9 mouse cellular contexts compared by ENCODE assay signal in the genomic region with DNA sequence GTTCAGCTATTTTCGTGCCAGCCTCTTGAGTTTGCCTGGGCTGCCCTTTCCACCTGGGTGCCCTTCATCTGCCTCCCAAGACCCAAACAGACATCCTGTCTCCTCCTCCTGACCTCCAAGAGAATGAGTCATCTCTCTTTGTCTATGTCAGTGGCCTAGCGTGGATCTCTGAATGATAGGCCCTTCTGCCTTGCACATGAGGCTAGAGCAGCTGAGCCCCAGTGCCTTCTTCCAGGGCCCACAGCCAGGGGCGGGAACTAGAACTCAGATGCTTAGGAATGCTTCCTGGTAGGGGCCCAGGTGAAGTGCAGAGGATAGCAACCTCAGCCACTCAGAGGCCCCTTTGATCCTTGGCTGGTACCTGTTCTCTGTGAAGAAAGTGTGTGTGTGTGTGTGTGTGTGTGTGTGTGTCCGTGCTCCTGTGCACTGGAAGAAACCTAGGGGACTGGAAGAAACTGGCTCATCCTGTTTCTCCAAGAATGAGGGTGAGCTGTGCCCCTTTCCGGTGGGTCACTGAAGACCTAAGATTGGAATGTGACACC. TPM values are rescaled to one million over a fixed set of nuclear protein-coding genes. Genes with fewer than 3 reads are reported as not detected.
A peak's percentile ranks its signal among the peaks of the same experiment; 100 is the strongest.
DNase-seq lines count a peak whose midpoint lies in the region; ATAC-seq and TF ChIP-seq lines count a peak whose summit lies in the region.
"Had no signal": no experiment of that assay in that cellular context is flagged by ENCODE, and none has a peak within 500 bp of the region (broad histone marks: within the 10 kb centered on the region; RNA-seq: fewer than 3 reads in every experiment).

No protein-coding gene starts in this region.

- no peaks in the 10 kb centered on the region for H3K9me3 ChIP-seq in kidney, postnatal 0 days (replicated peaks; ENCODE audit: low read length)

- H3K4me3 ChIP-seq in gastrocnemius, adult 2 months: no peak overlapping the region
- no peak overlapping the region for H3K4me3 ChIP-seq in C2C12 (ENCODE audit: insufficient read depth, poor library complexity, severe bottlenecking)
- H3K4me3 ChIP-seq in kidney, postnatal 0 days (replicated peaks; ENCODE audit: low read depth, low read length): no peak overlapping the region
- H3K4me3 ChIP-seq in olfactory bulb, adult 2 months (ENCODE audit: insufficient read depth, low read depth, low read length): no peak overlapping the region
- H3K4me3 ChIP-seq in left cerebral cortex, adult 2 months: no peak overlapping the region

- no peak overlapping the region for H3K4me2 ChIP-seq in kidney, postnatal 0 days (ENCODE audit: low read length)

- no peaks in the 10 kb centered on the region for H3K36me3 ChIP-seq in C2C12 (ENCODE audit: control insufficient read depth, insufficient read depth)
- H3K36me3 ChIP-seq in kidney, postnatal 0 days (ENCODE audit: insufficient read depth, low read length): no peaks in the 10 kb centered on the region

- DNase-seq in gastrocnemius, adult 2 months: peak; percentile 44
- DNase-seq in gastrocnemius, postnatal 25 days: no peak
- peak; percentile 34 for DNase-seq in embryo, embryonic 10.5 days (ENCODE audit: low spot score)
- DNase-seq in kidney, postnatal 0 days (ENCODE audit: low spot score): peak; percentile 51
- no peak for DNase-seq in left cerebral cortex, adult 2 months (ENCODE audit: extremely low spot score in 1 of 2, low spot score in 2 of 2)
- no peak for DNase-seq in layer of hippocampus, adult 9-10 months (ENCODE audit: low spot score)

- intact Hi-C loops in gastrocnemius, adult 2 months (cut with DNase I): loop anchor here (5.0 kb wide), 2 partner anchors 34 to 309 kb away; partner anchors contain the start of genes Atpaf2 and Gid4
- intact Hi-C loops in left cerebral cortex, adult 2 months (cut with DNase I): loop anchor here (5.0 kb wide), 1 partner anchor 309 kb away; the partner anchor contains the start of genes Atpaf2 and Gid4

- H3ac ChIP-seq in C2C12 (ENCODE audit: control insufficient read depth, insufficient read length, low read depth): no peak overlapping the region

- H3K4me1 ChIP-seq in kidney, postnatal 0 days (replicated peaks; ENCODE audit: insufficient read depth, low read length): peaks cover 58% of the 10 kb centered on the region
- peaks cover 43% of the 10 kb centered on the region for H3K4me1 ChIP-seq in olfactory bulb, adult 2 months (ENCODE audit: control insufficient read depth, insufficient read depth, low read length)

- no peak for TF ChIP-seq POLR2A in olfactory bulb, adult 2 months (IDR thresholded peaks at IDR 0.05; ENCODE audit: insufficient read depth, low read depth, low read length)

- H3K27ac ChIP-seq in gastrocnemius, adult 2 months: peak overlapping the region; percentile 95
- peak overlapping the region; percentile 93 for H3K27ac ChIP-seq in kidney, postnatal 0 days
- H3K27ac ChIP-seq in olfactory bulb, adult 2 months (ENCODE audit: insufficient read depth, low read depth, low read length): 0 out of 2 replicates have a peak overlapping the region, but pooled peaks have one; percentile 68
- H3K27ac ChIP-seq in left cerebral cortex, adult 2 months: no peak overlapping the region

- peaks cover 87% of the 10 kb centered on the region for H3K79me2 ChIP-seq in C2C12 (ENCODE audit: control insufficient read depth, insufficient read depth)

- peaks cover 79% of the 10 kb centered on the region for H3K79me3 ChIP-seq in C2C12 (ENCODE audit: low read depth)

- no peak; the same call in 1 of the 2 replicates for ATAC-seq in kidney, postnatal 0 days (replicated peaks; ENCODE audit: low FRiP score, low read depth)
- ATAC-seq: Patski had no signal

- no peak for TF ChIP-seq CTCF in gastrocnemius, adult 2 months (IDR thresholded peaks at IDR 0.05)
- no peak for TF ChIP-seq CTCF in C2C12 (IDR thresholded peaks at IDR 0.05; ENCODE audit: control insufficient read depth, insufficient read depth, insufficient read length)
- no peak for TF ChIP-seq CTCF in kidney, postnatal 0 days (IDR thresholded peaks at IDR 0.05; ENCODE audit: low read depth)
- TF ChIP-seq CTCF in olfactory bulb, adult 2 months (IDR thresholded peaks at IDR 0.05; ENCODE audit: insufficient read depth, low read depth, low read length): no peak
- TF ChIP-seq CTCF in left cerebral cortex, adult 2 months (IDR thresholded peaks at IDR 0.05): no peak

- WGBS in kidney, postnatal 0 days: 14% methylated on average over 5 of the region's 5 CpGs
- WGBS in olfactory bulb, adult 2 months: 65% methylated on average over 5 of the region's 5 CpGs

- no peak overlapping the region for H3K9ac ChIP-seq in kidney, postnatal 0 days (ENCODE audit: low read depth, low read length)

- H3K27me3 ChIP-seq in C2C12 (ENCODE audit: control insufficient read depth, insufficient read depth, insufficient read length): no peaks in the 10 kb centered on the region
- H3K27me3 ChIP-seq in kidney, postnatal 0 days (ENCODE audit: insufficient read depth, low read length): no peaks in the 10 kb centered on the region
- H3K27me3 ChIP-seq: Patski had no signal

TF ChIP-seq in C2C12, 6 proteins besides CTCF, POLR2A, EP300 and RAD21:
- TF ChIP-seq FOSL1 (IDR thresholded peaks at IDR 0.05; ENCODE audit: insufficient read depth, low read length, poor library complexity, severe bottlenecking) (peak; percentile 11), MAX (IDR thresholded peaks at IDR 0.05) (no peak), MYOG (IDR thresholded peaks at IDR 0.05; ENCODE audit: control insufficient read depth, extremely low read depth, insufficient read length) (no peak)
TF ChIP-seq in C2C12: peak in this region for 1.

RNA-seq across cellular contexts. Expression of gene Rai1, which starts 3.9 kb away (rescaled TPM):
- total RNA-seq in gastrocnemius, adult 2 months (2021): 10 to 100 TPM; 23.8 to 27.3 TPM
- total RNA-seq in gastrocnemius, postnatal 25 days (2021): 10 to 100 TPM; 17.3 to 21.6 TPM
- polyA plus RNA-seq in C2C12 (2012; fragmentation: generic; extraction: Trizol): 24.9 TPM
- 14.6 and 15.2 TPM in 2 replicates for polyA plus RNA-seq in kidney, postnatal 0 days (2015; fragmentation: Nextera tagmentation; extraction: Ambion mirVana)
- polyA plus RNA-seq in olfactory bulb, adult 2 months (2012; ENCODE audit: insufficient read depth, insufficient read length, low replicate concordance, missing spikeins): 123 TPM in 1 of 2 replicates, not detected in the other
- total RNA-seq in left cerebral cortex, adult 2 months (2021): 10 to 100 TPM; 85.4 to 86.3 TPM

Comparison
In these comparisons a context has a peak if more than half of its experiments do, and no peak if none do; other contexts are left out.
1. DNase-seq: peak in gastrocnemius, adult 2 months (single experiment), embryo, embryonic 10.5 days (single experiment) and kidney, postnatal 0 days (single experiment); none in gastrocnemius, postnatal 25 days (single experiment), left cerebral cortex, adult 2 months (0 of 2) and layer of hippocampus, adult 9-10 months (single experiment).